Mouse (Mus musculus) liver, embryonic 14.5 days (tissue): ENCODE results near the gene Nudt17.

Experiments used
- CTCF ChIP-seq: IDR thresholded peaks from 2 replicates; pipeline ENCODE4 v1.5.1; 2016; ENCODE audit warnings: antibody characterized with exemption, low read depth, control low read depth
- EP300 ChIP-seq: IDR thresholded peaks from 2 replicates; pipeline ENCODE4 v1.6.1; 2016; ENCODE audit warnings: antibody characterized with exemption, low read depth

GRCm38 (mm10) chr3:96673514-96673913 is 34.8 kb downstream of the Nudt17 start:
- TF ChIP-seq CTCF (no peak), EP300 (no peak)
